Mouse (Mus musculus) olfactory bulb, adult 2 months (tissue): ENCODE measurements around the gene Atp13a2.

Experiments used
- CTCF ChIP-seq: fragments of 200-500 bp; IDR thresholded peaks from 2 replicates; pipeline ENCODE4 v1.5.1; 2012; ENCODE audit warnings: low read depth, mild to moderate bottlenecking, low read length, moderate library complexity; ENCODE audit not compliant: insufficient read depth
- POLR2A ChIP-seq: fragments of 200-500 bp; IDR thresholded peaks from 2 replicates; pipeline ENCODE4 v1.6.1; 2012; ENCODE audit warnings: mild to moderate bottlenecking, low read depth, low read length, moderate library complexity; ENCODE audit not compliant: insufficient read depth

- TF ChIP-seq POLR2A: no peak
- no peak for TF ChIP-seq CTCF
These were observed 54.4 kb downstream of the Atp13a2 start for GRCm38 (mm10) chr4:141041117-141041516.
